Mouse (Mus musculus): Measurements from ENCODE around the gene Ctnna3.
A peak's percentile ranks its signal among the peaks of the same experiment; 100 is the strongest.
"Not testable (repeated sequence)": the region's sequence is repeated elsewhere in the genome, so short reads cannot be mapped to it uniquely, and the experiment has no call there.

The Ctnna3 gene

DNA sequence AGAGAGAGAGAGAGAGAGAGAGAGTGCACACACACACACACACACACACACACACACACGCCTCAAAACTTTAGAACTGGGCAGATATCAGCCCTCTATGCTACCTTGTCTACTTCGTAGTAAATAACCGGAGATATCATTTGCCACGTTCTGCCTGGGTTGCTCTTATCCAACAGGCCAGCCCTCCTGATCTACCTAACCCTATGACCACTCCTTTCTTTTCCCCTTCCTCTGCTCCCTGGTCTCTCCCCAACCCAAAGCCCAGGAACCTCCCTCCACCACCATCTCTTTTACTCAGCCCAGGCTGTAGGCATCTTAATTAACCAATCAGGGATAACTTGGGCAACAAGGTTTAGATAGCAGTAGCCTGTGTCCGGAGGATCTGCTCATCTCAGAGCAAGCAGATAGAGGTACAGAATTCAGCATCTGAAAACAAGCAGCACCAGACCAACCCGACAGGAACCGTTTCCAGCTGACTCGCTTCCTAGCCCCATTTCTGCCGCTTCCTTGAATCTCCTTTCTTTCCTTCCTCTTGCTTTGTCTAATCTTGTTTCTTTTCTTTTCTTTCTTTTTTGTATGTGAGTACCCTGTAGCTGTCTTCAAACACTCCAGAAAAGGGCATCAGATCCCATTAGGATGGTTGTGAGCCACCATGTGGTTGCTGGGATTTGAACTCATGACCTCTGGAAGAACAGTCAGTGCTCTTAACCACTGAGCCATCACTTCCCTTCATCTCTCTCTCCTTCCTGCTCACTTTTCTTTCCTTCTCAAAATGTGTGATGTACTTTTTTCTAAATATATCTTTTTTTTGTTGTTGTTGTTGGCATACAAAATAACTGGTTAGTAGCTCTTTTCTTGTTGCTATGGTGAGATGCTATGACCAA is 6.1 kb upstream of the Ctnna3 start:
- DNase-seq (ENCODE audit: low spot score in 2 of 2): no peak

DNA sequence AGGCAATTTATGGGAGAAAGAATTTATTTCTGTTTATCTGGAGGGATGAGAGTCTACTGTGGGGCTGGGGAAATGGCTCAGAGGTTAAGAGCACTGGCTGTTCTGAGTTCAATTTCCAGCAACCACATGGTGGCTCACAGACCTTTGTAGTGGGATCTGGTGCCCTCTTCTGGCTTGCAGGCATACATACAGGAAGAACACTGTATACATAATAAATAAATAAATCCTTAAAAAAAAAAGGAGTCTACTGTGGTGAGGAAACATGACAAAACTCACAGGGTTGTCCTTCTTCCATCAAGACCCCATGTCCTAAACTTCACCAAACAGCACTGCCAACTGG is 5.5 kb upstream of the Ctnna3 start:
- DNase-seq (ENCODE audit: low spot score in 2 of 2): peak; percentile 25 to 60

DNA sequence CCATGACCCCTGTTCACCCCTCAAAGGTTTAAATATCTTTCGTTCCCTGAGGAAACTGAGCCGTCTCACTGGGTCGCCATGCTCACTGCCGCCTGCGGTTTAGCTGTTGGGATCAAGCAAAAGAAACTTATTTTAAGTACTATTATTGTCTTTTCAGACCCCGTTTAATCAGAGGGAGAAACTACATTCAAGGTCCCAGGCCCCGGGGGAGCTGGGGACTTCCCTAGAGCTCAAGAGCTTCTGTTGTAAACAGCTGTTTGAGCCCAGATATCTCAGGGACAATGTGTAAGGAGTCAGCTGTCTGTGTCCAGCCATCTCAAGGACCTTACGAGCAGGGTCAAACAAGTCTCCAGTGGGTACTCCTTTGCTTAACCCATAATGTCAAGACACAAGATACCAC is 2.8 kb upstream of the Ctnna3 start:
- DNase-seq (ENCODE audit: low spot score in 2 of 2): no peak

DNA sequence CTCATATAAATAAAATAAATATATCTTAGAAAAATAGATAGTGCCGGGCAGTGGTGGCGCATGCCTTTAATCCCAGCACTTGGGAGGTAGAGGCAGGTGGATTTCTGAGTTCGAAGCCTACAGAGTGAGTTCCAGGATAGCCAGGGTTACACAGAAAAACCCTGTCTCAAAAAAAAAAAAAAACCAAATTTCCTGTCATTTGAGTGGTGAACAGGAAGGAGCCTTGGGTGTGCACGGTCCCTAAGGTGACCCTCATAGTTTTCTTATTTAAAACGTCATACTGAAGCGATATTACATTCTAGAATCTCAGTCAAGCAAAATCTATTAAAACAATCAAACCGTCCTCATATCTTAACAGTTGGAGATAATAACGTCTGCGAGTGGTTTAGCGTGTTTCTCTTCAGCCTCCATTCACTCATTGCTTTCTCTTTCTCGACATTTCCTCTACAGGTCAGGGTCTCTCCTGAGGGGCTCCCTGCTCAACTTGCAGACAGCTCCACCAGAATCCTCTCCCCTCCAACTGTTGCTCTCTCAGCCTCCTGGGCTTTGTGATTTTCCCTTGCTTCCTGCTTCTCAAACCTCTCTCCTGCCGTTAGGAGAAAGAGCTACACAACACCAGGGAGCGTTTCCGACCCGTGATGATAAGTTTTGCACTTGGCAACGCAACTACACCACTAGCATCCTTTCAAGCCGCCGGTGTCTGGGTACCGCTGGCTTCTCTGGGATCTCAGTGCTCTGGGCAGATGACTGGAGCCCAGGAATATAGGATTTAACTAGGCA is 1.5 kb upstream of the Ctnna3 start:
- DNase-seq (ENCODE audit: low spot score in 2 of 2): peak; percentile 38 to 39

DNA sequence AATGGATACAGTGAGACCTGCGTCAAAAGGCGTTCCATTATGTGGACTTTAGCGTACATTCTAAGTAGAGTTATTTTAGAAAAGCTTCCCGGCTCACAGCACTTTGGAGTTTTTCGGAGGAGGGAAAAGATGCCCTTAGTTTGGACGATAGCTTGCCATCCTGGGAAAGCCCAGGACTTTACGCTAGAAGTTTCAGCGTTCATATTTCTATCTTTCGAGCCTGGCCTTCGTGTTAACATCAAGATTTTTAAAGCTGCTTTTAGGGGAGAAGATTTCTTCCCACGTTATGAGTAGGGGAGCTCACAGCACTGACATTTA is 916 bp upstream of the Ctnna3 start:
- no peak for DNase-seq (ENCODE audit: low spot score in 2 of 2)

DNA sequence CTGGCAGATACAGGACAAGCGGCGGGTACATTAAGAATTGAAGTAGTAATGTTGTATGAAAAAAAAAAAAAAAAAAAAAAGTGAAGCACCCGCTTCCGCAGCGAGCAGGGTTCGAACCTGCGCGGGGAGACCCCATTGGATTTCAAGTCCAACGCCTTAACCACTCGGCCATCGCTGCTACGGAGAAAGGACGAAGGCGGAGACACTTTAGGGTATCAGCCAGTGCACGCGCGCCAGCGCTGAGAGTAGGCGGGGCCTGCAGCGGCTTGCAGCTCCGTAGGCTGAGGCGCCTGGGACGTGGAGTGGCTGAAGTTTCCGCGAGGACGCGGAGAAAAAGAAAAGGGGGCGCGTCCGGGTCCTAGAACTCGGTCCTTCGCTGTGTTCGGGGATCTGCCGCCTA is 518 bp upstream of the Ctnna3 start:
- peak; percentile 99 to 100 for DNase-seq (ENCODE audit: low spot score in 2 of 2)

DNA sequence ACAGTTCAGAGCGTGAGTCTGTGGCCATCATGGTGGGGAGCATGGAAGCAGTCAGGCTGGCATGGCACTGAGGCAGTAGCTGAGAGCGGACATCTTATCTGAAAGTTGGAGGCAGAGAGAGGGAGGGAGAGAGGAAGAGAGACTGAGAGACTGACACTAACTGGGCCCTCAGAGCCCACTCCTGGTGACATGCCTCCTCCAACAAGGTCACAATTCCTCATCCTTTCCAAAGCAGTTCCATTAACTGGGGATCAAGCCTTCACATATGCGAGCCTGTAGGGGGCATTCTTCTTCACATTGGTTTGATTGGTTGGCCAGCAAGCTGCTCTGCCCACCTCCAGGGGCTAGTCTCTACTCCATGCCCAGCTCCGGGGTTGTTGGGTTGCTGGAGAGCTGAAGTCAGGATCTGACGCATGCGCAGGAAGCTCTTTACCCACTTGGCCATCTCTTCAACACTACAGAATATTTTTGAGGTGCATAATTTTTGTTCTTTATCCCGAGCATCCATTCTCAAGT is 1.4 kb downstream of the Ctnna3 start:
- no peak for DNase-seq (ENCODE audit: low spot score in 2 of 2)

DNA sequence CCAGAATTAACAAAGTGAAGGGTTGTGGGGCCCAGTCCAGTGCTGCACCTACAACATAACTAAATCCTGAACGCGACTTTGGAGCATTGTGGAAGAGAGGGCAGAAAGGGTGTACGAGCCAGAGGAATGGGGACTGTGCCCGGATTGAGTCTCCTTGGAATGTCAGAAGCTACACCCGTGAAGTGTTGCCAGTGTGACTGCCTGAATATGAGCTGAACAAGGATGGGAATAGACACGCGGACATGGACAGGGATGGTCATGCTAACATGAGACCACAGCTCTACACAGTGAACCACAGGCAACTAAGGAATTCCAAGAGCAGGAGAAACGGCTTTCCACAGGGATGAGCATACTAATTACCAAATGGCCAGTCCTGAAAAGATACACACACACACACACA is 2.2 kb downstream of the Ctnna3 start:
- no peak for DNase-seq (ENCODE audit: low spot score in 2 of 2)

DNA sequence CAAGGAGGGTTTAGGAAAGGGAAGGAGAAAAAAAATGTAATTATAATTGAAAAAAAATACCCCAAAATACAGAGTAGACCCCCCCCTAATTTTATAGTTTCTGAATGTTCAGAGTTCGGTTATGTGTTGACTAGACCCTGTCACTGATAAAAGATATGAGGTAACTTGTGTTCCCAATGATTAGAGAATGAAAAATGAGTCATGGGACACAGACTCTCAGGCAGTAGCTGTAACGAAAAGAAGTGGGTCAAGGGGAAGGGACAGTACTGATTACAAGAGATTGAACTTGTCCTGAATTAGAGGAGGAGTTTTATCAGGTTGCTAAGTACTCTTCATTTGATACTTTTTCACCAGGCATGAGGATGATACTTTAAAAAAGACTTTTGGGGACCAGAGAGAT is 3.0 kb downstream of the Ctnna3 start:
- DNase-seq (ENCODE audit: low spot score in 2 of 2): no peak

DNA sequence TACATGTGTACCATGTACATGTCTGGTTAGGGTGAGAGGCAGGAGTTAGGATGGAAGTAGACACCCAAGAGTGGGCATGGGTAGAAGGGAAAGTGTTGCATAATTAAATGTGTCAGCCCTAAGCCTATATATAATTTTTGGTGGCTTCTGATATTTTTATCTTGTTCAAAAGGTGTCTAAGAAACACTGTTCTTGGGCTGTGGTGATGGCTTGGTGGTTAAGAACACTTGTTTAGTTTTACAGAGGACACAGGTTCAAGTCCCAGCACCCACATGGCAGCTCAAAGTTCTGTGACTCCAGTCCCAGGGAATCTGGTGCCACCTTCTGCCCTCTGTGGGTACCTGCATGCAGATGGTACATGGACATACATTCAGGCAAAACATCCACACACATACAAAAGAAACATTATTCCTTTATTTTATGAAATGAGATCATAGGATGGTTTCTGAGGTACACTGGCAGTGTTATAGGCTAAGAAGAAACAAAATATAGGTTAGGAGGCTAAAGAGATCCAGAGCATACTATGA is 8.9 kb downstream of the Ctnna3 start:
- no peak for DNase-seq (ENCODE audit: low spot score in 2 of 2)

DNA sequence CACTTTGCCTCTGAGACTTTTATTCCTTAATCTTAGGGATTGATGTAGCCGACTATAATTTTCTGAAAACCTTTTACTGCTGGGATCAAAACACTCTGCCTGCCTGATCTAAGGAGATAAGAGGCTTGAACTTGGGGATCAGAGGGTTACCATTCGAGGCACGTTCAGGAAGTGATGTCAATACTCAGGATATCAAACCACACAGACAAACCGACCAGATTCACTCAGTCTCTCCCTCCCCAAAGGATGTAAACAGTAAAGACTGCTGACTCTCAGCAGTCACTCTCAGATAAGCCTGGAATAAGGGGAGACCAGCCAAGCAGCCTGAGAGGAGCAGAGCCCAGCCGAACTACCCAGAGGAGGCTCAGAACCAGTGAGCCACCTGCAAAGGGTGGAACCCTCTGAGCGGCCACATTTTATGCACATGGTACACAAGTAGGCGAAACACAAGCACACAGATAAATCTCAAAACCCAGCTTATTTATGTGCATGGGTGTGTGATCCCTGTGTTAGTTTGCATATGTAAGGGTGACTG is 9.9 kb downstream of the Ctnna3 start:
- DNase-seq (ENCODE audit: low spot score in 2 of 2): no peak

DNA sequence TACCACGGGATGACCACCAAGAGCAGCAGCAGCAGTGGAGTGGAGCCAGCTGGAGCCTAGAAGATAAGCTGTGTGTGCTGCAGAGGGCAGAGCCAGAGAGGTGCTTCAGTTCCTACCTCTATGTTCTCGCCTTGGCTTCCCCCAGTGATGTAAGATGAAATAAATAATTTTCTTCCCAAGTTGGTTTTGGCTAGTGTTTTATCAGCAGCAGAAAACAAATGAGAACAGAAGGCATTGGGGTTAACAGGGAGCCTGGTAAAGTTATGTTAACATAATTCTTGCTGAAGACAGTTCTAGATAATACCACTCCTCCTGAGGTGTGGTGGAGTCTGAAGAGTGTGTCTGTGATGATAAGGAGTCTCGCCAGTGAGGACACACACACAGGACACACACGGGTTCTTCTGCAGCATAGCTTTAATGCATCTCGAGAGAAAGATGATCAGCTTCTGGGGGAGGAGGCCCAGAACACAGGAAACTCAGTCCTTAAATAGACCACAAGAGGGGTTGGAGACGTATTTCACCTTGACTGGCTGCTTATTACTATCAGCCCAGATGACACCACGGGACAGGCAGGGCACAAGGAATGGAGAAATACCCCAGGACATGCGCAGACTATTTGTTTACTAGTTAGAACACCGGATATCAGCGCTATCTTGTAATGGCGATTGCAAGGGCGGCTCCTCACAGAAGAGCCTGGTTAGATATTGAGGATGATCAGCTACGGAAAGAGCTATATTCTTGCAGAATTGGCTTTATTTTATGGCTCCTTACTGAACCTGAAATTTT is 14.9 kb downstream of the Ctnna3 start:
- not testable (repeated sequence) for DNase-seq (ENCODE audit: low spot score in 2 of 2)

DNA sequence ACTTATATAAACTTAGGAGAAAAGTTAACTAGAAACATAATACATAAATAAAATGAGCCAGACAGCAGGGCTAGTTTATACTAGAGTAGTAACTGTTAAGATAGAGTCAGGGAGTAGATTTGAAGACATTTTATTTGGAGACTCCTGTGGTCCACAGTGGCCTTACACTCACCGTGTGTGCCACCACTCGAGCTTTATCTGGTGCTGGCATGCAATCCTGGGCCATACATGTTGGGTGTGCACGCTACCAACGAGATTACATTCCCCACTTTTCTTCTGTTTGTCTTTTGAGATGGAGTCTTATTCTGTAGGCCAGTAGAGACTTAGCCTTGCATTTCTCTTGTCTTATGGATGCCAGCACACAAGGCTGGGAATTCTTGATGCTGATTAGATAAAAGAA is 24.0 kb downstream of the Ctnna3 start:
- no peak for DNase-seq (ENCODE audit: low spot score in 2 of 2)

DNA sequence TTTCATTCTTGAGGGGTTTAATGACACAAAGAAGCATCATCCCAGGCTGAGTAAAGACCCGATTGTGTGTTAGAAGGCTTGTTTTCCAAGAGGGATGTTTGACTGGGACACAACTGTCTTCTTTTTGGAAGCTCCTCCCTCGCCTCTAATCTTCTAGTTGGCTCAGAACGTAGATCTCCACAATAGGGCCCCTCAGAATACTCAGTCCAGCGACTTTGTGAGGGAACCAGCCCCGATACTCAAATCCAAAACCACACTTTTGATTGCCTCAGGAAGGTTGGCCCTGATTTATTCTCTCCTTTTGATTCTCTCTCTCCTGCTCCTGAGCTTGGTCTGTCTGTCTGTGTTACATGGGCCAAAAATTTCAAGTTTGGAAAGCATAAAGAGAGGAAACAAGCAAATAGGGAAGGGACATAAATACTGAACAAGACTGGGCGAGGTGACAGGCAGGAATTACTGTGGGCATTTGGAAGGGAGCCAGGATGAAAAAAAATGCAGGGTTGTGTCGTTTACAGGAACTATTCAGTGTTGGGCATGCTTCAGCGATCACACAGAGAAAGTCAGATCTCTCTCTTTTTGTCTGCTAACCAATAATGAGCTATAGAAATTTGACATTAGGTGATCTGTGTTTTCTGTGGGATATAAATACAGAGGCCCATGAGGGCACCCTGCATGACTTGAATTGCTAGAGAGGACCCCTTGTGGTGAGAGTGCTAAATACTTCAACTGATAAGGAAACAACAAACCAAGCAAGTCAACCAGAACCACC is 25.4 kb downstream of the Ctnna3 start:
- no peak for DNase-seq (ENCODE audit: low spot score in 2 of 2)

DNA sequence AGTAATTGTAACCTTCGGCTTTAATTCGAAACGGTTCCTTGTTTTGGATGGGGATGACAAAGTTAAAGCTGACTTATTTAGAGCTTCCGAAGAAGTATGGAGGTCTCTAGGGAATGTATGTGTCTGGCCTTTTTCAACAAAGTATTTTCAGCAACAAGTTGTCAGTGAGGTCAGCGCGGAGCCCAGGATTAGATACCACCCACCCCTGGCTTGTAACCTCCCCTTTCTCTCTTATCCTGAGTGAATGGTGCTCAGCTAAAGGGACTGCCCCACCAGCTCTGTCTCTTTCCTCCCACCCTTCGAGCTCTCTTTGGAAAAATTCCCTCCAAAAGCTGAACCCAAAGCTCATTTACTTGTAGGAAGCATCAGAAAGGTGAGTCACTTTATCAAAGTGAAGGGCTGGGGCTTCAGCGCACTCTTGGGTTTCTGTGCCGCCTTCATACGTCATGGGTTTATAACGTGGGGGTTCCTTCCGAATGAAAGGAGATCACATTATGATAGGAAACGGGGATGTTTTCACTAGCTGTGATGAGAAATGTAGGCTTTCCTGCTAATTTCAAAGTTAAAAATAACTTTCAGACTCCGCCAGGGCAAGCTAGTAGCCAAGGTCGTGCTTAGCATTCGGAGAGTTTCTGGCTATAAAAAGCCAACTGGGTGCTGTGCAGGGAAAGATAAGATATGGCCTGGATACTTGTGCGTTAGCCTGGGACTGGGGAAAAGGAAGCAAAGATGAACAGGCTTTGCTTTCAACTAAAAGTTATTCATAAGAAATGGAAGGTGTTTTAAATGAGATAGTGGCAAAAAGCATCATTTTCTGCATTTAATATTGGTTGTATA is 27.6 kb downstream of the Ctnna3 start:
- no peak for DNase-seq (ENCODE audit: low spot score in 2 of 2)

DNA sequence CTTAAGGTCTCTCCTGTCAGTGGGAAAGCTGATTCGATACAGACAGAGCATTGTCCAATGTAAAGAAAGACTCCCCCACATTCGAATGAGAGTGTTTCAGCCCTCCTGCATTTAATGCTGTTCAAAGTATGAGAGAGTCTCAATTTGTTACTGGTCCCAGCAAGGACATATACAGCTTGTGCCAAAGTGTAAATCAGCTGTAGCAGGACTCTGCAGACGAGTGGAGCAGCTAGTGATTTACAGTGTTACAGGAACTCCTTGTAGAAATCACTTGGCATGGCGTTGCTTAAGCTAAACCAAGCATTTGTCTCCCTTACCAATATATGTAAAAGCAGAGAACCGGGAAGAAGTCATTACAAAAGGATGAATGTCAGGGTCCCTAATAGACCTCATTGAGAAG is 31.0 kb downstream of the Ctnna3 start:
- DNase-seq (ENCODE audit: low spot score in 2 of 2): no peak

DNA sequence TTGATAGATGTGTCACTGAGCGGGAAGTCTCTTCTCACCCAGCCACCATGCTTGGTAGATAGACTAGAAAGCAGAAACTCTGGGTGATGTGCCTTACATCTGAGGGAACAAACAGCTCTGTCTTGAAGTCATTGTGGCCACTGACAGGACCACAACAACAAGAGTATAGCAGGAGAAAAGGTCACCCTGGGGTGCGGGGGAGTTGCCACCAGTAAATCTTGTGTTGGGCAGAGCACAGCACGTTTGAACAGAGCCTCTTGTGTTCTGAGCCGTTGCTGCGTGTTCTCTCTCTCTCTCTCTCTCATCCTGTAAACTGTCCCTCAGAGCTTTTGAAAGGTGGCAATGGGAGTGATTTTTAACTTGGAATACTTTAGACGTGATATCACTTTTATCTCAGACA is 42.6 kb downstream of the Ctnna3 start:
- DNase-seq (ENCODE audit: low spot score in 2 of 2): no peak

DNA sequence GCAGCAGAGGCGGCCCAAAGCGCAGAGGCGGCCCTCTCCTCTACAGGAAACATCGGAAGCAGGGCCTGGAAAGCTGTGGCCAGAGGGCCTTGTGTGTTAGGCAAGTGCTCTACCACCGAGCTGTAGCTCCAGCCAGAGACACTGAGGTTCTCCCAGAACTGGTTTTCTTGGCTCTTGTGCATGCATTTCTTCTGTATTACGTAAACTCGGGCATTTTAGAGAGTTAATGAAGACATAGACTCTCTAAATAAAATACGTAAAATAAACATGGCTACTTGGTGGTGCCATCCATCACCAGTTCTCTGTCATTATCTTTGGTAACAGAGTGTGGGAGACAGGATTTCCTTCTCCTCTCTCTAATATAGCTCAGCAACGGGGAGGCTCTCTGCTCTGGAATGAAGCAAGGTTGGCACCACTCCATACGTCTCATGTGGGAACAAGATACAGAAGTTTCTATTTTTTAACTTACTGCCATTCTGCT is 46.3 kb downstream of the Ctnna3 start:
- DNase-seq (ENCODE audit: low spot score in 2 of 2): no peak

DNA sequence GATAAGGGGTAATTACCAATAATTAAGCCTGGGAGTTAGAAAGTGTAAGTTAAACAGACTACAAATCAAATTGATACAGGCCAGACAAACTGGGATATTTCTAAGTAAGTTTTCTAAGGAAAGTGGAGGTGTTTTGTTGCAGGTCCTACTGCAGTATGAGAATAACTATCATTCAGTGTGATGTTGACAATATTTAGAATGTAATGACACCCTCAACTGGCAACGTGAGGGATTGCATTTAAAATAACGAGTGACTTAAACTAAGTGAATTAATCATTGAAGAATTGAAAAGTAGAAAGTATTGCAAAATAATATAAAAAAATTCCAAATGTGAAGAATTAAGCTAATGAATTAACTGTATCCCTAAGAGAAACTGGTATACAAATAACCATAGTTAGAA is 49.0 kb downstream of the Ctnna3 start:
- DNase-seq (ENCODE audit: low spot score in 2 of 2): no peak

DNA sequence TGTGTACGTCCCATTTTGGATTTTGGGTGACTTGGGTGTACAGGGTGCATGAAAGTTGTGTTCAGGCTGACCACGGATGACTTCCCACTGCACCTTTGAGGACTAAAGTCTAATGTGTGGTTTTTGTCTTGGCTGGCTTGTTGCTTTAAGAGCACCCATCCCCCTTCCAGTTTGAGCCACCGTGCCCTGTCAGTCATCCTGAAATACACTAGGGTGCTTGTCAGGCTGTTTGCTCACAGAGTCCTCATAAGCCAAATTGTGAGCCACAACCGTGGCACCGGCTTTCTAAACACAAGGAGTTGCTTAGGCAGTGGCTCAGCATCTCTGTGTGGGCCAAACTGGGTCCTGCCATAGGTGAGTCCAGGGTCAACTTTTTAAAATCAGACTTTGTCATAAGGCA is 50.2 kb downstream of the Ctnna3 start:
- DNase-seq (ENCODE audit: low spot score in 2 of 2): no peak
